Mouse (Mus musculus) intestine, postnatal 0 days (tissue): ENCODE measurements at regions not wholly inside any gene's neighbourhood (a gene's known extent, or its start where the extent isn't known, plus 50 kb on each side); places are given as distances from the start of the nearest gene placed in this dataset.

ENCODE experiments used
- ATAC-seq: fragments of 200-750 bp; cut with Nextera tagmentation; 2 replicates; pipeline ENCODE4 v1.8.0; 2017; ENCODE audit warnings: mild to moderate bottlenecking, moderate TSS enrichment, moderate library complexity
- H3K27ac ChIP-seq: fragments of 300-500 bp; sonication (generic); 2 replicates; pipeline ENCODE4 v1.5.1; 2014; ENCODE audit warnings: mild to moderate bottlenecking, low read depth, low read length, moderate library complexity
- H3K27me3 ChIP-seq: fragments of 300-500 bp; sonication (generic); replicated peaks from 2 replicates; pipeline ENCODE4 v1.6.1; 2014; ENCODE audit warnings: low read length, mixed read lengths; ENCODE audit not compliant: control insufficient read depth, insufficient read depth
- H3K36me3 ChIP-seq: fragments of 300-500 bp; sonication (generic); 2 replicates; pipeline ENCODE4 v1.6.1; 2014; ENCODE audit warnings: mild to moderate bottlenecking, moderate library complexity; ENCODE audit not compliant: control insufficient read depth, insufficient read depth
- H3K4me1 ChIP-seq: fragments of 300-500 bp; sonication (generic); replicated peaks from 2 replicates; pipeline ENCODE4 v1.6.1; 2014; ENCODE audit warnings: antibody characterized with exemption, low read length, mixed read lengths; ENCODE audit not compliant: control insufficient read depth, insufficient read depth
- H3K4me2 ChIP-seq: fragments of 300-500 bp; sonication (generic); replicated peaks from 2 replicates; pipeline ENCODE4 v1.6.1; 2014; ENCODE audit warnings: low read depth, mild to moderate bottlenecking, moderate library complexity
- H3K4me3 ChIP-seq: fragments of 300-500 bp; sonication (generic); 2 replicates; pipeline ENCODE4 v1.5.1; 2014; ENCODE audit warnings: low read depth, low read length
- H3K9ac ChIP-seq: fragments of 300-500 bp; sonication (generic); 2 replicates; pipeline ENCODE4 v1.6.1; 2014; ENCODE audit warnings: mild to moderate bottlenecking, low read depth, low read length
- H3K9me3 ChIP-seq: fragments of 300-500 bp; sonication (generic); 2 replicates; pipeline ENCODE4 v1.6.1; 2016; ENCODE audit warnings: mixed run types; ENCODE audit not compliant: control insufficient read depth
- CTCF ChIP-seq: sonication (generic); IDR thresholded peaks from 2 replicates; pipeline ENCODE4 v1.5.1; 2016; ENCODE audit warnings: low read depth, mild to moderate bottlenecking, control low read depth, antibody characterized with exemption, moderate library complexity
- WGBS: fragments of 180-500 bp; shearing (Covaris S2); extraction: QIAGEN DNeasy Blood & Tissue Kit; methylation state at CpG from one replicate; pipeline ENCODE4 v1.1.7; 2014; 5-methylcytosine and 5-hydroxymethylcytosine counted together

- Histone ChIP-seq H3K4me3 (no peak overlapping the region), H3K9me3 (no peaks in the 10 kb centered on the region), H3K4me1 (no peaks in the 10 kb centered on the region), H3K27me3 (no peaks in the 10 kb centered on the region), H3K4me2 (no peak overlapping the region), H3K36me3 (no peaks in the 10 kb centered on the region), H3K9ac (no peak overlapping the region), H3K27ac (no peak overlapping the region)
- no peak for ATAC-seq
- 68% methylated on average over 3 of the region's 3 CpGs for WGBS
- TF ChIP-seq CTCF, result no peak
Observed at GRCm38 (mm10) chr12:70617979-70618378, 165.1 kb downstream of the Tmx1 start.

- no peak overlapping the region for H3K27ac ChIP-seq
- WGBS, result 89% methylated on average over 2 of the region's 2 CpGs
Observed at GRCm38 (mm10) chr12:70619436-70619835, 166.5 kb downstream of the Tmx1 start.

GRCm38 (mm10) chr12:70622019-70622418 is 169.1 kb downstream of the Tmx1 start:
- Histone ChIP-seq H3K9ac (no peak overlapping the region), H3K4me2 (no peak overlapping the region), H3K27me3 (no peaks in the 10 kb centered on the region), H3K4me3 (no peak overlapping the region), H3K4me1 (no peaks in the 10 kb centered on the region), H3K36me3 (no peaks in the 10 kb centered on the region), H3K27ac (no peak overlapping the region), H3K9me3 (no peaks in the 10 kb centered on the region)
- TF ChIP-seq CTCF, result no peak
- WGBS, result 55% methylated on average over 4 of the region's 4 CpGs
- ATAC-seq, result no peak

More at GRCm38 (mm10) chr12:70619436-70619835, 166.5 kb downstream of the Tmx1 start:
- no peak for TF ChIP-seq CTCF
- Histone ChIP-seq H3K9ac (no peak overlapping the region), H3K27me3 (no peaks in the 10 kb centered on the region), H3K36me3 (no peaks in the 10 kb centered on the region), H3K4me3 (no peak overlapping the region), H3K4me1 (no peaks in the 10 kb centered on the region), H3K9me3 (no peaks in the 10 kb centered on the region), H3K4me2 (no peak overlapping the region)
- no peak for ATAC-seq

- no peak for ATAC-seq
- no peaks in the 10 kb centered on the region for H3K9me3 ChIP-seq
- no peak overlapping the region for H3K4me3 ChIP-seq
- WGBS, result 62% methylated on average over 9 of the region's 9 CpGs
- H3K36me3 ChIP-seq, result no peaks in the 10 kb centered on the region
- no peaks in the 10 kb centered on the region for H3K27me3 ChIP-seq
- H3K4me1 ChIP-seq, result no peaks in the 10 kb centered on the region
- H3K4me2 ChIP-seq, result no peak overlapping the region
- no peak overlapping the region for H3K27ac ChIP-seq
- TF ChIP-seq CTCF, result no peak
- no peak overlapping the region for H3K9ac ChIP-seq
Observed at GRCm38 (mm10) chr12:70624298-70624980, 171.5 kb downstream of the Tmx1 start.

- Histone ChIP-seq H3K27ac (no peak overlapping the region), H3K9me3 (no peaks in the 10 kb centered on the region), H3K4me1 (no peaks in the 10 kb centered on the region), H3K4me3 (no peak overlapping the region), H3K36me3 (no peaks in the 10 kb centered on the region), H3K9ac (no peak overlapping the region), H3K27me3 (no peaks in the 10 kb centered on the region), H3K4me2 (no peak overlapping the region)
- ATAC-seq, result no peak
- WGBS, result 83% methylated on average over 7 of the region's 7 CpGs
- no peak for TF ChIP-seq CTCF
Observed at GRCm38 (mm10) chr12:70627638-70628037, 174.7 kb downstream of the Tmx1 start.

- H3K36me3 ChIP-seq, result no peaks in the 10 kb centered on the region
- no peak overlapping the region for H3K4me3 ChIP-seq
- H3K4me2 ChIP-seq, result no peak overlapping the region
- TF ChIP-seq CTCF, result no peak
- no peaks in the 10 kb centered on the region for H3K27me3 ChIP-seq
- no peak overlapping the region for H3K9ac ChIP-seq
- no peaks in the 10 kb centered on the region for H3K9me3 ChIP-seq
- 0 out of 2 replicates have a peak, but pooled peaks cover 2% of the 10 kb centered on the region for H3K4me1 ChIP-seq
- ATAC-seq, result no peak
- no peak overlapping the region for H3K27ac ChIP-seq
- 62% methylated on average over 21 of the region's 21 CpGs for WGBS
Observed at GRCm38 (mm10) chr12:70628384-70629365, 175.8 kb downstream of the Tmx1 start.
